Mouse (Mus musculus): Measurements from ENCODE around the gene Rbfox1.

GRCm38 (mm10) chr16:5957418-5957817, 72.3 kb downstream of the Rbfox1 start:
- TF ChIP-seq CTCF (IDR thresholded peaks at IDR 0.05; ENCODE audit: extremely low read depth, insufficient read depth, low read length) = no peak
- TF ChIP-seq POLR2A (IDR thresholded peaks at IDR 0.05; ENCODE audit: extremely low read depth, insufficient read depth, low read length) = no peak

All from cortical plate, adult 2 months (tissue).